ENCODE assay signal across 9 mouse cellular contexts in genomic region chr6:52797252-52797800, GRCm38 (mm10).
A peak's percentile ranks its signal among the peaks of the same experiment; 100 is the strongest.
DNase-seq lines count a peak whose midpoint lies in the region; ATAC-seq and TF ChIP-seq lines count a peak whose summit lies in the region.
"Had no signal": no experiment of that assay in that cellular context is flagged by ENCODE, and none has a peak within 500 bp of the region (broad histone marks: within the 10 kb centered on the region; RNA-seq: fewer than 3 reads in every experiment).

No protein-coding gene starts in this region.

- H3K27ac ChIP-seq in heart, postnatal 0 days (ENCODE audit: low read depth): peak overlapping the region; percentile 72; the same call in 1 of the 2 replicates
- H3K27ac ChIP-seq in lung, postnatal 0 days (ENCODE audit: low read length): no peak overlapping the region

- peaks cover 14% of the 10 kb centered on the region; the same call in 1 of the 2 replicates for H3K4me1 ChIP-seq in heart, postnatal 0 days (ENCODE audit: control insufficient read depth, insufficient read depth)
- H3K4me1 ChIP-seq in lung, postnatal 0 days (ENCODE audit: insufficient read depth, low read depth, low read length): 0 out of 2 replicates have a peak, but pooled peaks cover 5% of the 10 kb centered on the region

- H3K4me2 ChIP-seq in heart, postnatal 0 days (ENCODE audit: low read depth, low read length): no peak overlapping the region
- H3K4me2 ChIP-seq in lung, postnatal 0 days (replicated peaks; ENCODE audit: low read depth, low read length): no peak overlapping the region
- H3K4me2 ChIP-seq: heart, embryonic 15.5 days had no signal

- DNase-seq in heart, postnatal 0 days (ENCODE audit: low spot score): no peak
- DNase-seq in heart, adult 9 months (ENCODE audit: low spot score in 2 of 2): no peak
- no peak for DNase-seq in lung, postnatal 0 days (ENCODE audit: low spot score)
- no peak for DNase-seq in lung, postnatal 36 days
- peak; percentile 27 for DNase-seq in embryo, embryonic 10.5 days (ENCODE audit: low spot score)
- peak; percentile 45 for DNase-seq in mesoderm, embryonic 11.5 days (ENCODE audit: low read depth, low spot score)
- DNase-seq in thymus, postnatal 4 days: no peak
- no peak for DNase-seq in layer of hippocampus, postnatal 25 days (ENCODE audit: extremely low spot score in 1 of 2, low spot score in 1 of 2)

- no peaks in the 10 kb centered on the region for H3K36me3 ChIP-seq in heart, postnatal 0 days (replicated peaks; ENCODE audit: control insufficient read depth, insufficient read depth, low read length)
- no peaks in the 10 kb centered on the region for H3K36me3 ChIP-seq in lung, postnatal 0 days (ENCODE audit: insufficient read depth, low read length)
- H3K36me3 ChIP-seq: heart, embryonic 15.5 days had no signal

- peak; percentile 31; the same call in 1 of the 2 replicates for TF ChIP-seq CTCF in heart, postnatal 0 days (IDR thresholded peaks at IDR 0.05; ENCODE audit: low read depth)
- TF ChIP-seq CTCF in lung, postnatal 0 days (IDR thresholded peaks at IDR 0.05): peak; percentile 53

- no peak for ATAC-seq in heart, postnatal 0 days (ENCODE audit: insufficient read depth, low read depth)
- ATAC-seq in lung, postnatal 0 days: no peak

- no peak overlapping the region for H3K4me3 ChIP-seq in heart, postnatal 0 days (ENCODE audit: low read depth, low read length)
- H3K4me3 ChIP-seq in lung, postnatal 0 days (ENCODE audit: low read depth, low read length): no peak overlapping the region
- H3K4me3 ChIP-seq: heart, embryonic 15.5 days had no signal

- no peak overlapping the region for H3K9ac ChIP-seq in heart, postnatal 0 days (replicated peaks; ENCODE audit: low read depth, low read length)
- H3K9ac ChIP-seq in lung, postnatal 0 days (replicated peaks; ENCODE audit: low read depth): no peak overlapping the region
- H3K9ac ChIP-seq: heart, embryonic 15.5 days had no signal

- H3K27me3 ChIP-seq in heart, postnatal 0 days (ENCODE audit: control insufficient read depth, insufficient read depth, low read length): no peaks in the 10 kb centered on the region
- no peaks in the 10 kb centered on the region for H3K27me3 ChIP-seq in lung, postnatal 0 days (replicated peaks; ENCODE audit: insufficient read depth, low read length)
- H3K27me3 ChIP-seq: heart, embryonic 15.5 days had no signal

- no peaks in the 10 kb centered on the region for H3K9me3 ChIP-seq in heart, postnatal 0 days (replicated peaks; ENCODE audit: control insufficient read depth, low read length)
- no peaks in the 10 kb centered on the region for H3K9me3 ChIP-seq in lung, postnatal 0 days (ENCODE audit: low read length)
- H3K9me3 ChIP-seq: heart, embryonic 15.5 days had no signal

- WGBS in heart, postnatal 0 days: 62% methylated on average over 6 of the region's 6 CpGs
- WGBS in lung, postnatal 0 days: 57% methylated on average over 6 of the region's 6 CpGs

- TF ChIP-seq EP300 in heart, postnatal 0 days (IDR thresholded peaks at IDR 0.05; ENCODE audit: low read depth): no peak
- no peak for TF ChIP-seq EP300 in lung, postnatal 0 days (IDR thresholded peaks at IDR 0.05)

Comparison
In these comparisons a context has a peak if more than half of its experiments do, and no peak if none do; other contexts are left out.
1. DNase-seq: peak in embryo, embryonic 10.5 days (single experiment) and mesoderm, embryonic 11.5 days (single experiment); none in heart, postnatal 0 days (single experiment), heart, adult 9 months (0 of 2), lung, postnatal 0 days (single experiment), lung, postnatal 36 days (single experiment), thymus, postnatal 4 days (single experiment) and layer of hippocampus, postnatal 25 days (0 of 2).